Mouse (Mus musculus): ENCODE results near the gene Ccdc70. TPM values are rescaled to one million over a fixed set of nuclear protein-coding genes. Genes with fewer than 3 reads are reported as not detected.
"Not testable (repeated sequence)": the region's sequence is repeated elsewhere in the genome, so short reads cannot be mapped to it uniquely, and the experiment has no call there.

Gene Ccdc70
- polyA plus RNA-seq (2012; ENCODE audit: insufficient read depth, insufficient read length, missing spikeins): not detected in 2 replicates

DNA sequence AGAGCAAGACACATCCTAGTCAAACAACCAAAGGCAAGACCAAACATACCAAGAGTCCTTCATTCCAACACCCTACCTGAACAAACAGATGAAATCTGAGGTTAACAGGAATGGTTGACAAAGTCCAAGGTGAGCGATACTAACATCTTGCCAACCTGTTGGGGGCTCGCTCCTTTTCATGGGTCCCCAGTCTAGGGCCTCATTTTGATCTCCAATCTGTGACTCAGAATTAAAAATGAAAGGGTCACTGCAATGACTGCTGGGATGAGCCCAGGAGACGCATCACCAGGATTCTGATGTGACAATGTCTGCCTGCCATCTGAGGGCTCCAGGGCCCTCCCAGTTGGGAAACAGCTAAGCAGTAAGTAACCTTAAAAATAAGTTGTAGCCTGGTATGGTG is at the start of gene Ccdc70:
TSS of gene Ccdc70 (plus strand) at position 301 of the 400 bp plus-strand sequence.
- TF ChIP-seq CTCF (IDR thresholded peaks at IDR 0.05; ENCODE audit: low read depth, low read length) (no peak), POLR2A (IDR thresholded peaks at IDR 0.05; ENCODE audit: borderline replicate concordance, low read depth, low read length) (no peak)
- H3K27ac ChIP-seq (ENCODE audit: insufficient read depth, low read depth, low read length): no peak within 1 kb of the TSS
- H3K4me3 ChIP-seq (ENCODE audit: insufficient read depth, low read length): no peak within 1 kb of the TSS
- H3K4me1 ChIP-seq (ENCODE audit: control insufficient read depth, insufficient read depth, low read length): no peaks in the 10 kb centered on the region

DNA sequence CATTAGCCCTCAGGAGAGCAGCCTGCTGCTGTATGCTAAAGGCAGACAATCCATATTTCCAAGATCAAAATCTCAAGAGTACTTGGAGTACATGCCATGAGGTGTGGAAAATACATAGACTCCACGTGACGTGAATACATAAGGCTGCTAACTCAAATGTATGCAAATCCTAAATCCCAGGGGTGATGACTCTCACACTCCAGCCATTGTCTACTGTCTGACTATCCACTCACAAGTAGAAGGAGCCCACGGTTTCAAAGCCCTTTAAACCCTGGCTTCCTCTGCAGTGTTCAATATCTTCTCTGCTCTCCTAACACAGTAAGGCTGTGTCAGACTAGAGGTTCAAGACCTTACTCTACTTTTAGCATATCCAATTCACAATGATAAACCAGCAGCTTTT is 38.8 kb upstream of the Ccdc70 start:
- H3K4me3 ChIP-seq (ENCODE audit: insufficient read depth, low read length); H3K27ac ChIP-seq (ENCODE audit: insufficient read depth, low read depth, low read length); H3K4me1 ChIP-seq (ENCODE audit: control insufficient read depth, insufficient read depth, low read length): not testable (repeated sequence)

DNA sequence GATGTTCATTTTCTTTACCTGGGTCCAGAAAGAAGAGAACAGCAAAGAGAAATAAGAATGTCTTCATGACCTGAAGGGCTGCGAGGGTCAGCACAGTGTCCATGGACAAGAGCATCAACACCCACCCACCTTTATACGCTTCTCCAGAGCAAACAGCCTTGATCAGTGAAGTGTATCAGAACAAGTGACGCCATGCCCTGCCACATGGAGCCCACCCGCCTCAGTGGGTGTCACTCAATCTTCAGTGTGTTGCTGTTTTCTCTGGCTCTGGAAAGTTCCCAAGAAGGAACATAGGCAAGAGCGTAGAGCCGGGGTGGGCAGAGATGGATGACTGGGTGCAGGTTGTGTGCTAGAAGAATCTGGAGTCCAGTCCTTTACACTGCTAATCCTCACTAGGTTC is 37.0 kb upstream of the Ccdc70 start, which contains the start of gene Defb15:
TSS of gene Defb15 (minus strand) at position 101 of the 400 bp plus-strand sequence.
- H3K27ac ChIP-seq (ENCODE audit: insufficient read depth, low read depth, low read length): no peak within 1 kb of the TSS
- TF ChIP-seq CTCF (IDR thresholded peaks at IDR 0.05; ENCODE audit: low read depth, low read length) (no peak), POLR2A (IDR thresholded peaks at IDR 0.05; ENCODE audit: borderline replicate concordance, low read depth, low read length) (no peak)
- H3K4me1 ChIP-seq (ENCODE audit: control insufficient read depth, insufficient read depth, low read length): no peaks in the 10 kb centered on the region
- no peak within 1 kb of the TSS for H3K4me3 ChIP-seq (ENCODE audit: insufficient read depth, low read length)

GRCm38 (mm10) chr8:21938052-21938451 is 31.5 kb upstream of the Ccdc70 start, which contains the start of gene Defb35:
Gene Defb35, plus strand, starts transcription at chr8:21938352.
- H3K27ac ChIP-seq (ENCODE audit: insufficient read depth, low read depth, low read length); H3K4me3 ChIP-seq (ENCODE audit: insufficient read depth, low read length); H3K4me1 ChIP-seq (ENCODE audit: control insufficient read depth, insufficient read depth, low read length): not testable (repeated sequence)

DNA sequence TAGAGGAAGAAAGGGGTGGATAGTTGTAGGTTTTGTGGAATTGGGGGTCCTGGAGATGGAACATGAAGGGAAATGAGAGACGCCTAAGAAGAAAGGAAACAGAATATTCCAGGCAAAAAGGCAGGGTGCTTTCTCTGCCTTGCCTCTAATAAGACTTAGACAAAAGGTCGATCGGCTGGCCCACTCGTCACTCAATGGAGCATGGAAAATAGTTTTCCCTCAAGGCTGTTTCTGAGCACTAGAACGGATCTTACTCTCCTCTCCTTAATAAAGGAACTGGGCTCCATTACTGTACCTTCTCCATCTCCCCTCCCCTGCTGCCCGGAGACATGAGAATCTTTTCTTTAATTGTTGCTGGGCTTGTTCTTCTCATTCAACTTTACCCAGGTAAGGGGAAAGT is 23.1 kb upstream of the Ccdc70 start, which contains the start of gene Defb13:
TSS of gene Defb13 (plus strand) at position 301 of the 400 bp plus-strand sequence.
- Histone ChIP-seq H3K4me3 (ENCODE audit: insufficient read depth, low read length) (no peak within 1 kb of the TSS), H3K27ac (ENCODE audit: insufficient read depth, low read depth, low read length) (no peak within 1 kb of the TSS), H3K4me1 (ENCODE audit: control insufficient read depth, insufficient read depth, low read length) (no peaks in the 10 kb centered on the region)
- TF ChIP-seq CTCF (IDR thresholded peaks at IDR 0.05; ENCODE audit: low read depth, low read length) (no peak), POLR2A (IDR thresholded peaks at IDR 0.05; ENCODE audit: borderline replicate concordance, low read depth, low read length) (no peak)

GRCm38 (mm10) chr8:21947311-21948017 is 22.1 kb upstream of the Ccdc70 start:
- Histone ChIP-seq H3K4me1 (ENCODE audit: control insufficient read depth, insufficient read depth, low read length) (no peaks in the 10 kb centered on the region), H3K27ac (ENCODE audit: insufficient read depth, low read depth, low read length) (no peak overlapping the region), H3K4me3 (ENCODE audit: insufficient read depth, low read length) (no peak overlapping the region)
- TF ChIP-seq POLR2A (IDR thresholded peaks at IDR 0.05; ENCODE audit: borderline replicate concordance, low read depth, low read length) (no peak), CTCF (IDR thresholded peaks at IDR 0.05; ENCODE audit: low read depth, low read length) (no peak)

- Histone ChIP-seq H3K27ac (ENCODE audit: insufficient read depth, low read depth, low read length) (no peak overlapping the region), H3K4me3 (ENCODE audit: insufficient read depth, low read length) (no peak overlapping the region), H3K4me1 (ENCODE audit: control insufficient read depth, insufficient read depth, low read length) (no peaks in the 10 kb centered on the region)
- TF ChIP-seq CTCF (IDR thresholded peaks at IDR 0.05; ENCODE audit: low read depth, low read length) (no peak), POLR2A (IDR thresholded peaks at IDR 0.05; ENCODE audit: borderline replicate concordance, low read depth, low read length) (no peak)
Observed at GRCm38 (mm10) chr8:21955321-21955720, 14.3 kb upstream of the Ccdc70 start.

DNA sequence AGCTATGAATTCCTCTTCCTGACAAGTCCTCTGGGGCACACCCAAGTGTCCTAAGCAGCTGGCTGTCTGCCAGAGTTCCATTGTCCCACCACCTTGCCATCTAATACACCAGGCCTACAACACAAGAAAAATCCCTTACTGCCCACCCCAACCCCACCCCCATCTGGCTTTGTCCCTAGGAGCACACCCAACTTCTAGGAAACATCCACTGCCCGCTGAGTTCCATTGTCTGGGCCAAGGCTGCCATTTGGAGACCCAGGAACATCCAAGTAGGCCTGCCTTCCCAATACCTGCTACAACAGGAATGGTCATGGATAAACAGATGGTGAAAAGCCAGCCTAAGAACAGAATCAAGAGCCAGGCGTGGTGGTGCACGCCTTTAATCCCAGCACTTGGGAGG is 13.2 kb upstream of the Ccdc70 start:
- TF ChIP-seq POLR2A (IDR thresholded peaks at IDR 0.05; ENCODE audit: borderline replicate concordance, low read depth, low read length): no peak
- TF ChIP-seq CTCF (IDR thresholded peaks at IDR 0.05; ENCODE audit: low read depth, low read length): no peak
- no peak overlapping the region for H3K27ac ChIP-seq (ENCODE audit: insufficient read depth, low read depth, low read length)
- no peak overlapping the region for H3K4me3 ChIP-seq (ENCODE audit: insufficient read depth, low read length)

DNA sequence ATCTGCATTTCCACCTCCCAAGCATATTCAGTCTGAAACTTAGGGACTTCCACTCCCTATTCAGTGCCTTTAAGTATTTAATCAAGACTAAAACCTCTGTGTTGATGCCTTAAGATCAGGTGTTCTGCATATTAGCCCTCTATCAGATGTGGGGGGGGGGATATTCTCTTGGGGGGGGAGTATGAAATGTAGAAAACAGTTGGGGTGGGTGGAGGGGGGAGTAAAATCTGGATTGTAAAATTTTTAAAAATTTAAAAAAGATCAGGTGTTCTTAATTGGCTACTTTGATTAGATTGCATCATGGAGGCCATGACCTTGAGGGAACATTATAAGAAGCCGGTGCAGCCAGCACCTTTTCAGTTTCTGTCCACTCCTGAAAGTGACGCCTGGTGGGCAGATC is 11.2 kb upstream of the Ccdc70 start, which contains the start of gene Fam90a1a:
TSS of gene Fam90a1a (plus strand) at position 301 of the 400 bp plus-strand sequence.
- TF ChIP-seq POLR2A (IDR thresholded peaks at IDR 0.05; ENCODE audit: borderline replicate concordance, low read depth, low read length) (no peak), CTCF (IDR thresholded peaks at IDR 0.05; ENCODE audit: low read depth, low read length) (no peak)
- Histone ChIP-seq H3K27ac (ENCODE audit: insufficient read depth, low read depth, low read length) (no peak within 1 kb of the TSS), H3K4me3 (ENCODE audit: insufficient read depth, low read length) (no peak within 1 kb of the TSS), H3K4me1 (ENCODE audit: control insufficient read depth, insufficient read depth, low read length) (no peaks in the 10 kb centered on the region)

More for the DNA sequence above, 13.2 kb upstream of the Ccdc70 start:
- H3K4me1 ChIP-seq (ENCODE audit: control insufficient read depth, insufficient read depth, low read length): no peaks in the 10 kb centered on the region

GRCm38 (mm10) chr8:21966646-21967045 is 2.9 kb upstream of the Ccdc70 start:
- H3K4me3 ChIP-seq (ENCODE audit: insufficient read depth, low read length): no peak overlapping the region
- no peaks in the 10 kb centered on the region for H3K4me1 ChIP-seq (ENCODE audit: control insufficient read depth, insufficient read depth, low read length)
- H3K27ac ChIP-seq (ENCODE audit: insufficient read depth, low read depth, low read length): no peak overlapping the region
- TF ChIP-seq CTCF (IDR thresholded peaks at IDR 0.05; ENCODE audit: low read depth, low read length): no peak
- TF ChIP-seq POLR2A (IDR thresholded peaks at IDR 0.05; ENCODE audit: borderline replicate concordance, low read depth, low read length): no peak
